ENCODE assay signal across 20 mouse cellular contexts in genomic region chr17:63717051-63717578, GRCm38 (mm10).
DNase-seq lines count a peak whose midpoint lies in the region; ATAC-seq and TF ChIP-seq lines count a peak whose summit lies in the region.
"Had no signal": no experiment of that assay in that cellular context is flagged by ENCODE, and none has a peak within 500 bp of the region (broad histone marks: within the 10 kb centered on the region; RNA-seq: fewer than 3 reads in every experiment).

No protein-coding gene starts in this region.

- TF ChIP-seq CTCF in forebrain, postnatal 0 days (IDR thresholded peaks at IDR 0.05; ENCODE audit: low read depth): no peak
- TF ChIP-seq CTCF in midbrain, postnatal 0 days (IDR thresholded peaks at IDR 0.05): no peak
- no peak for TF ChIP-seq CTCF in CH12.LX (conservative IDR thresholded peaks at IDR 0.05 in 1 of 2, IDR thresholded peaks at IDR 0.05 in 1 of 2; ENCODE audit: low read depth in 2 of 2, low read length in 2 of 2)

- H3K4me1 ChIP-seq in forebrain, postnatal 0 days (ENCODE audit: insufficient read depth): no peaks in the 10 kb centered on the region
- peaks cover 14% of the 10 kb centered on the region; the same call in 1 of the 2 replicates for H3K4me1 ChIP-seq in forebrain, embryonic 15.5 days
- H3K4me1 ChIP-seq in midbrain, embryonic 13.5 days (replicated peaks): peaks cover 14% of the 10 kb centered on the region
- no peaks in the 10 kb centered on the region for H3K4me1 ChIP-seq in midbrain, postnatal 0 days (ENCODE audit: insufficient read depth, low read length)
- peaks cover 15 to 32% of the 10 kb centered on the region in 2 experiments for H3K4me1 ChIP-seq in CH12.LX (ENCODE audit: control insufficient read depth in 1 of 2, insufficient read depth in 2 of 2)
- H3K4me1 ChIP-seq: embryonic facial prominence, embryonic 15.5 days; heart, embryonic 12.5 days; hindbrain, embryonic 10.5 days; intestine, embryonic 15.5 days had no signal

- no peak overlapping the region for H3K4me3 ChIP-seq in forebrain, postnatal 0 days (ENCODE audit: low read depth, low read length)
- H3K4me3 ChIP-seq in forebrain, embryonic 15.5 days: no peak overlapping the region
- H3K4me3 ChIP-seq in midbrain, embryonic 13.5 days (replicated peaks): no peak overlapping the region
- no peak overlapping the region for H3K4me3 ChIP-seq in midbrain, postnatal 0 days (ENCODE audit: low read depth, low read length)
- H3K4me3 ChIP-seq in CH12.LX (replicated peaks in 1 of 3; ENCODE audit: low read depth in 2 of 3, low read length in 2 of 3, poor library complexity in 1 of 3): no peak overlapping the region
- H3K4me3 ChIP-seq: embryonic facial prominence, embryonic 15.5 days; erythroblast, embryonic 14.5 days; gastrocnemius, adult 2 months; heart, embryonic 12.5 days; hindbrain, embryonic 10.5 days; intestine, embryonic 15.5 days had no signal

- no peak for TF ChIP-seq EP300 in CH12.LX (IDR thresholded peaks at IDR 0.05; ENCODE audit: low read length)

- WGBS in forebrain, postnatal 0 days: 28% methylated on average over 9 of the region's 9 CpGs
- WGBS in forebrain, embryonic 15.5 days: 33% methylated on average over 9 of the region's 9 CpGs
- WGBS in midbrain, embryonic 13.5 days: 51% methylated on average over 9 of the region's 9 CpGs
- WGBS in midbrain, postnatal 0 days: 45% methylated on average over 9 of the region's 9 CpGs

- DNase-seq in cerebellum, postnatal 25 days: peak; percentile 37 to 38
- no peak for DNase-seq in cerebellum, adult 11-12 months
- DNase-seq in forebrain, postnatal 0 days: no peak
- DNase-seq in midbrain, postnatal 0 days (ENCODE audit: low spot score): no peak
- DNase-seq in CH12.LX (ENCODE audit: extremely low read depth): peak; percentile 53
- no peak for DNase-seq in adrenal gland, postnatal 25 days
- DNase-seq: adrenal gland, adult 8-10 months; cerebellum, adult 9-11 months; embryo, embryonic 11 days; gastrocnemius, adult 2 months; gastrocnemius, postnatal 25 days; kidney, adult 18-20 months had no signal

- TF ChIP-seq RAD21 in CH12.LX (IDR thresholded peaks at IDR 0.05; ENCODE audit: low read depth, low read length): no peak

- H3K36me3 ChIP-seq in forebrain, postnatal 0 days (ENCODE audit: insufficient read depth): no peaks in the 10 kb centered on the region
- no peaks in the 10 kb centered on the region for H3K36me3 ChIP-seq in forebrain, embryonic 15.5 days
- no peaks in the 10 kb centered on the region for H3K36me3 ChIP-seq in midbrain, embryonic 13.5 days
- H3K36me3 ChIP-seq in midbrain, postnatal 0 days (ENCODE audit: insufficient read depth, low read length): no peaks in the 10 kb centered on the region
- no peaks in the 10 kb centered on the region for H3K36me3 ChIP-seq in CH12.LX (replicated peaks in 1 of 2; ENCODE audit: control insufficient read depth in 1 of 2, insufficient read depth in 1 of 2, low read length in 1 of 2)
- H3K36me3 ChIP-seq: embryonic facial prominence, embryonic 15.5 days; G1E; heart, embryonic 12.5 days; hindbrain, embryonic 10.5 days; intestine, embryonic 15.5 days had no signal

- H3K79me2 ChIP-seq in CH12.LX (replicated peaks; ENCODE audit: control insufficient read depth, extremely low read depth, insufficient read depth, poor library complexity, severe bottlenecking): no peaks in the 10 kb centered on the region

- no peaks in the 10 kb centered on the region for H3K9me3 ChIP-seq in forebrain, postnatal 0 days (ENCODE audit: low read length)
- H3K9me3 ChIP-seq in forebrain, embryonic 15.5 days: no peaks in the 10 kb centered on the region
- H3K9me3 ChIP-seq in midbrain, embryonic 13.5 days: no peaks in the 10 kb centered on the region
- H3K9me3 ChIP-seq in midbrain, postnatal 0 days (ENCODE audit: low read length): no peaks in the 10 kb centered on the region
- H3K9me3 ChIP-seq in CH12.LX (replicated peaks; ENCODE audit: low read length): no peaks in the 10 kb centered on the region
- H3K9me3 ChIP-seq: embryonic facial prominence, embryonic 15.5 days; heart, embryonic 12.5 days; hindbrain, embryonic 10.5 days; intestine, embryonic 15.5 days had no signal

- no peak overlapping the region for H3K9ac ChIP-seq in forebrain, postnatal 0 days
- H3K9ac ChIP-seq in forebrain, embryonic 15.5 days (replicated peaks): no peak overlapping the region
- no peak overlapping the region for H3K9ac ChIP-seq in midbrain, embryonic 13.5 days (replicated peaks)
- H3K9ac ChIP-seq in midbrain, postnatal 0 days (replicated peaks; ENCODE audit: low read length, poor library complexity, severe bottlenecking): no peak overlapping the region
- no peak overlapping the region for H3K9ac ChIP-seq in CH12.LX (ENCODE audit: insufficient read depth, low read depth)
- H3K9ac ChIP-seq: embryonic facial prominence, embryonic 15.5 days; heart, embryonic 12.5 days; intestine, embryonic 15.5 days had no signal

- 0 out of 2 replicates have a peak, but pooled peaks have one; percentile 12 for ATAC-seq in forebrain, postnatal 0 days
- ATAC-seq in forebrain, embryonic 15.5 days (replicated peaks): no peak
- peak; percentile 79 for ATAC-seq in midbrain, embryonic 13.5 days
- no peak for ATAC-seq in midbrain, postnatal 0 days (ENCODE audit: low FRiP score)
- ATAC-seq: intestine, embryonic 15.5 days had no signal

- dilution Hi-C loops in CH12.LX (cut with MboI; ENCODE audit: extremely low pct_ligation_motif_present, extremely low pct_unique_long_range_greater_than_20kb, low sequenced_read_pairs): no loop called here

- H3K4me2 ChIP-seq in forebrain, postnatal 0 days (ENCODE audit: low read depth): no peak overlapping the region
- H3K4me2 ChIP-seq in forebrain, embryonic 15.5 days (replicated peaks): no peak overlapping the region
- H3K4me2 ChIP-seq in midbrain, embryonic 13.5 days (replicated peaks): no peak overlapping the region
- H3K4me2 ChIP-seq in midbrain, postnatal 0 days (ENCODE audit: low read depth, low read length, poor library complexity, severe bottlenecking): no peak overlapping the region
- peak overlapping the region; percentile 77; the same call in 1 of the 2 replicates for H3K4me2 ChIP-seq in CH12.LX (ENCODE audit: insufficient read depth, low read depth, poor library complexity, severe bottlenecking)
- H3K4me2 ChIP-seq: embryonic facial prominence, embryonic 15.5 days; heart, embryonic 12.5 days; intestine, embryonic 15.5 days had no signal

- in situ Hi-C loops in CH12.LX (cut with MboI; ENCODE audit: low pct_ligation_motif_present, low pct_unique_long_range_greater_than_20kb, low sequenced_read_pairs): loop anchor here (25.0 kb wide), 1 partner anchor 130 kb away; no protein-coding TSS in a partner anchor

- H3K27me3 ChIP-seq in forebrain, postnatal 0 days (ENCODE audit: insufficient read depth, low read length): no peaks in the 10 kb centered on the region
- no peaks in the 10 kb centered on the region for H3K27me3 ChIP-seq in forebrain, embryonic 15.5 days
- no peaks in the 10 kb centered on the region for H3K27me3 ChIP-seq in midbrain, embryonic 13.5 days
- no peaks in the 10 kb centered on the region for H3K27me3 ChIP-seq in midbrain, postnatal 0 days (ENCODE audit: insufficient read depth, low read length)
- no peaks in the 10 kb centered on the region for H3K27me3 ChIP-seq in CH12.LX (replicated peaks)
- H3K27me3 ChIP-seq: embryonic facial prominence, embryonic 15.5 days; heart, embryonic 12.5 days; intestine, embryonic 15.5 days had no signal

- no peak overlapping the region for H3K27ac ChIP-seq in forebrain, postnatal 0 days (ENCODE audit: low read depth, low read length)
- H3K27ac ChIP-seq in forebrain, embryonic 15.5 days (replicated peaks): no peak overlapping the region
- no peak overlapping the region for H3K27ac ChIP-seq in midbrain, embryonic 13.5 days
- H3K27ac ChIP-seq in midbrain, postnatal 0 days (ENCODE audit: low read depth, low read length): no peak overlapping the region
- H3K27ac ChIP-seq in CH12.LX (ENCODE audit: insufficient read depth, low read depth): no peak overlapping the region
- H3K27ac ChIP-seq: embryonic facial prominence, embryonic 15.5 days; gastrocnemius, adult 2 months; hindbrain, embryonic 10.5 days; intestine, embryonic 15.5 days had no signal

- no peak for TF ChIP-seq POLR2A in CH12.LX (IDR thresholded peaks at IDR 0.05; ENCODE audit: low read depth, low read length)

TF ChIP-seq in CH12.LX, 34 proteins besides CTCF, POLR2A, EP300 and RAD21:
- TF ChIP-seq ZMIZ1 (IDR thresholded peaks at IDR 0.05; ENCODE audit: low read depth, low read length) (no peak), ZC3H11A (IDR thresholded peaks at IDR 0.05; ENCODE audit: low read depth, low read length) (no peak), JUN (IDR thresholded peaks at IDR 0.05; ENCODE audit: insufficient read depth, low read depth, low read length) (no peak), MAFK (IDR thresholded peaks at IDR 0.05; ENCODE audit: insufficient replicate concordance, low read length) (no peak), TBP (conservative IDR thresholded peaks at IDR 0.05; ENCODE audit: low read depth, low read length) (0 out of 2 replicates have a peak, but pooled peaks have one; percentile 32), CHD2 (IDR thresholded peaks at IDR 0.05; ENCODE audit: low read length) (no peak), MEF2A (IDR thresholded peaks at IDR 0.05; ENCODE audit: borderline replicate concordance, low read depth, low read length) (0 out of 2 replicates have a peak, but pooled peaks have one; percentile 16)
TF ChIP-seq in CH12.LX: peak in this region for 2.

Comparison
In these comparisons a context has a peak if more than half of its experiments do, and no peak if none do; other contexts are left out.
1. DNase-seq: peak in cerebellum, postnatal 25 days (2 of 2) and CH12.LX (single experiment); none in cerebellum, adult 11-12 months (single experiment), forebrain, postnatal 0 days (single experiment), midbrain, postnatal 0 days (single experiment) and adrenal gland, postnatal 25 days (single experiment).
2. ATAC-seq: peak in forebrain, postnatal 0 days (single experiment) and midbrain, embryonic 13.5 days (single experiment); none in forebrain, embryonic 15.5 days (single experiment) and midbrain, postnatal 0 days (single experiment).